Mouse (Mus musculus) hindbrain, embryonic 13.5 days (tissue): ENCODE measurements around the gene Ppib. TPM values are rescaled to one million over a fixed set of nuclear protein-coding genes. Genes with fewer than 3 reads are reported as not detected.

Experiments used
- ATAC-seq: fragments of 200-750 bp; cut with Nextera tagmentation; 2 replicates; pipeline ENCODE4 v1.8.0; 2017; ENCODE audit warnings: moderate TSS enrichment; ENCODE audit not compliant: low FRiP score
- H3K27ac ChIP-seq: fragments of 300-500 bp; sonication (generic); 2 replicates; pipeline ENCODE4 v1.5.1; 2015; ENCODE audit warnings: inconsistent platforms, mild to moderate bottlenecking, moderate library complexity
- H3K27me3 ChIP-seq: fragments of 300-500 bp; sonication (generic); 2 replicates; pipeline ENCODE4 v1.6.1; 2015; ENCODE audit warnings: mild to moderate bottlenecking, inconsistent platforms
- H3K36me3 ChIP-seq: fragments of 300-500 bp; sonication (generic); 2 replicates; pipeline ENCODE4 v1.6.1; 2015; ENCODE audit warnings: mild to moderate bottlenecking, inconsistent platforms
- H3K4me1 ChIP-seq: fragments of 300-500 bp; sonication (generic); replicated peaks from 2 replicates; pipeline ENCODE4 v1.6.1; 2015; ENCODE audit warnings: inconsistent platforms
- H3K4me2 ChIP-seq: fragments of 300-500 bp; sonication (generic); 2 replicates; pipeline ENCODE4 v1.6.1; 2015; ENCODE audit warnings: inconsistent platforms, mild to moderate bottlenecking, moderate library complexity
- H3K4me3 ChIP-seq: fragments of 300-500 bp; sonication (generic); 2 replicates; pipeline ENCODE4 v1.5.1; 2015; ENCODE audit warnings: mild to moderate bottlenecking, inconsistent platforms
- H3K9ac ChIP-seq: fragments of 300-500 bp; sonication (generic); 2 replicates; pipeline ENCODE4 v1.6.1; 2015; ENCODE audit warnings: mild to moderate bottlenecking, inconsistent platforms
- H3K9me3 ChIP-seq: fragments of 300-500 bp; sonication (generic); 2 replicates; pipeline ENCODE4 v1.6.1; 2016; ENCODE audit warnings: inconsistent platforms
- WGBS: fragments of 180-500 bp; shearing (Covaris S2); methylation state at CpG from one replicate; pipeline ENCODE4 v1.1.7; 2015; 5-methylcytosine and 5-hydroxymethylcytosine counted together
- polyA plus RNA-seq: library from polyadenylated mRNA; unstranded; fragments of >200 nt; fragmentation: Nextera tagmentation; extraction: Ambion mirVana; gene quantifications from 2 replicates; pipeline ENCODE4 v1.2.1, GENCODE M21; 2015

Ppib gene
- polyA plus RNA-seq, 1 experiment from 2014 or later, result 376 TPM

GRCm38 (mm10) chr9:66060986-66061385 is 964 bp downstream of the Ppib start:
- Histone ChIP-seq H3K4me3 (peak overlapping the region; percentile 80), H3K4me1 (peaks cover 17% of the 10 kb centered on the region), H3K4me2 (peak overlapping the region; percentile 81), H3K27ac (peak overlapping the region; percentile 36), H3K9me3 (no peaks in the 10 kb centered on the region), H3K9ac (peak overlapping the region; percentile 93), H3K27me3 (peaks cover 5% of the 10 kb centered on the region; the same call in 1 of the 2 replicates), H3K36me3 (peaks cover 34% of the 10 kb centered on the region)
- no peak for ATAC-seq
- 34% methylated on average over 4 of the region's 4 CpGs for WGBS

GRCm38 (mm10) chr9:66061656-66062055 is 1.6 kb downstream of the Ppib start:
- WGBS, result 68% methylated on average over 3 of the region's 3 CpGs
- H3K4me3 ChIP-seq, result peak overlapping the region; percentile 80

DNA sequence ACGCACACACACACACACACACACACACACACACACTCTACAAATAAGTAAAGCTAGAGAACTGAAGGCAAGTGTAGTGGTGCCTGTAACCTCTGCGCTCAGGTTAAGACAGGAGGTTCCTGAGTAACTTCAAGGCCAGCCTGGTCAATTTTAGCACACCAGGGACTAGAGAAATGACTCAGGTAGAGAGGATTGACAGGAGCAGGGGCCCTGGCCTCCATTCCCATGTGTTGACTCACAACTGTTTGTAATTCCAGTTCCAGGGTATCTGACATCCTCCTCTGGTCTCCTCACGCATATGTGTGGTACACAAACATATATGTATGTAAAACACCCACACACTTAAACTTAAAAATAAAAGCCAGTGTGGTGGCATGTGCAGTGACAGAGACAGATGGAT is 3.4 kb downstream of the Ppib start:
- Histone ChIP-seq H3K4me1 (peaks cover 23% of the 10 kb centered on the region), H3K4me3 (no peak overlapping the region), H3K27ac (no peak overlapping the region), H3K36me3 (peaks cover 52% of the 10 kb centered on the region), H3K9ac (no peak overlapping the region), H3K4me2 (no peak overlapping the region), H3K9me3 (no peaks in the 10 kb centered on the region), H3K27me3 (peaks cover 29% of the 10 kb centered on the region)
- no peak for ATAC-seq
- 97% methylated on average over 3 of the region's 3 CpGs for WGBS

More at GRCm38 (mm10) chr9:66061656-66062055, 1.6 kb downstream of the Ppib start:
- no peak for ATAC-seq
- Histone ChIP-seq H3K9me3 (no peaks in the 10 kb centered on the region), H3K9ac (peak overlapping the region; percentile 93), H3K27ac (0 out of 2 replicates have a peak overlapping the region, but pooled peaks have one; percentile 36), H3K4me1 (peaks cover 17% of the 10 kb centered on the region), H3K36me3 (peaks cover 41% of the 10 kb centered on the region), H3K4me2 (peak overlapping the region; percentile 81), H3K27me3 (peaks cover 11% of the 10 kb centered on the region)

- H3K9me3 ChIP-seq, result no peaks in the 10 kb centered on the region
- H3K27me3 ChIP-seq, result peaks cover 38% of the 10 kb centered on the region
- WGBS, result 97% methylated on average over 11 of the region's 11 CpGs
- ATAC-seq, result no peak
- H3K9ac ChIP-seq, result no peak overlapping the region
- H3K27ac ChIP-seq, result no peak overlapping the region
- no peak overlapping the region for H3K4me2 ChIP-seq
- peaks cover 52% of the 10 kb centered on the region for H3K36me3 ChIP-seq
- H3K4me1 ChIP-seq, result peaks cover 29% of the 10 kb centered on the region
- no peak overlapping the region for H3K4me3 ChIP-seq
Observed at GRCm38 (mm10) chr9:66064316-66064715, 4.3 kb downstream of the Ppib start.

- 90% methylated on average over 3 of the region's 3 CpGs for WGBS
- H3K27me3 ChIP-seq, result peaks cover 55% of the 10 kb centered on the region
- no peak overlapping the region for H3K9ac ChIP-seq
- H3K4me3 ChIP-seq, result no peak overlapping the region
- no peak overlapping the region for H3K27ac ChIP-seq
- no peak overlapping the region for H3K4me2 ChIP-seq
- H3K9me3 ChIP-seq, result no peaks in the 10 kb centered on the region
- H3K4me1 ChIP-seq, result peaks cover 20% of the 10 kb centered on the region
- peaks cover 52% of the 10 kb centered on the region for H3K36me3 ChIP-seq
- ATAC-seq, result no peak
Observed at GRCm38 (mm10) chr9:66066791-66067190, 6.8 kb downstream of the Ppib start.

DNA sequence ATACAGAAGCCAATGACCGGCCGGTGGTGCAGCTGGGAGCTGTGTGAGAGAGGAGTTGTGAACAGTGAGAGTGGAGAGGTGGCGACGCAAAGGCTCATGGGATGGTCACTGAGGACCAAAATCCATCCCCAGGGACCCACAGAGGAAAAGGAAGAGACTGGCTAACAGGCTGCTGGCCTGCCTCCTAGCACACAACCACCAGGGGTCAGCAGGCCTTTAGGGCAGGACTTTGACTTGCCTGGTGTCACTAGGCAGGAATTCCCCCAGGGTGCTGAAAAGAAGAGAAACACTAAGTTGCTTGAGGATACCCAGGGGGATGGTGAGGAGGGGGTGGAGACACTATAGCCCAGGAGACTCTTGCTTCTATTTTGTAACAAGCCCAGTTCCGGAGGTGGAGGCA is 7.5 kb downstream of the Ppib start:
- Histone ChIP-seq H3K27ac (no peak overlapping the region), H3K9ac (no peak overlapping the region), H3K4me2 (no peak overlapping the region), H3K27me3 (peaks cover 55% of the 10 kb centered on the region), H3K9me3 (no peaks in the 10 kb centered on the region), H3K4me1 (peaks cover 20% of the 10 kb centered on the region), H3K4me3 (no peak overlapping the region), H3K36me3 (peaks cover 49% of the 10 kb centered on the region)
- 26% methylated on average over 5 of the region's 5 CpGs for WGBS
- no peak for ATAC-seq

DNA sequence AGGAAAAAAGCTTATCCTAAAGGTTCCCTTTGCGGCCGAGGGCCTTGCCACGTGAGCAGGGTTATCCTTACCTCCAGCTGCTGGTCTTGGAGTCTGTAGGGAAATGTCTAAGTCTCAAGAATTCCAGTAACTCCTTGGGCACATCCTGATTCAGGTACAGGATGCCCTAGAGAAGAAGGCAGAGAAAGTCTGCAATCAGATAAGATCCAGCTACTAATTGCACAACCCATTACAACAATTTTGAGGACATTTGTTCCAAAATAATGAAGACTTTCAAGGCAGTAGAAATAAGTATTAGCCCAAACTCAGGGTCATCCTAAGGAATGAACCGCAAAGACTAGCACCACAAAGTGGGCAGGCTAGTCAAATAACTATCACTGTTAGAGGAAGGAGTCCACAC is 8.0 kb downstream of the Ppib start:
- WGBS, result 67% methylated on average over 4 of the region's 4 CpGs
- peaks cover 55% of the 10 kb centered on the region for H3K27me3 ChIP-seq
- no peak overlapping the region for H3K4me2 ChIP-seq
- H3K9ac ChIP-seq, result no peak overlapping the region
- H3K9me3 ChIP-seq, result no peaks in the 10 kb centered on the region
- no peak overlapping the region for H3K4me3 ChIP-seq
- ATAC-seq, result no peak
- H3K27ac ChIP-seq, result no peak overlapping the region
- peaks cover 20% of the 10 kb centered on the region for H3K4me1 ChIP-seq
- peaks cover 44% of the 10 kb centered on the region for H3K36me3 ChIP-seq

DNA sequence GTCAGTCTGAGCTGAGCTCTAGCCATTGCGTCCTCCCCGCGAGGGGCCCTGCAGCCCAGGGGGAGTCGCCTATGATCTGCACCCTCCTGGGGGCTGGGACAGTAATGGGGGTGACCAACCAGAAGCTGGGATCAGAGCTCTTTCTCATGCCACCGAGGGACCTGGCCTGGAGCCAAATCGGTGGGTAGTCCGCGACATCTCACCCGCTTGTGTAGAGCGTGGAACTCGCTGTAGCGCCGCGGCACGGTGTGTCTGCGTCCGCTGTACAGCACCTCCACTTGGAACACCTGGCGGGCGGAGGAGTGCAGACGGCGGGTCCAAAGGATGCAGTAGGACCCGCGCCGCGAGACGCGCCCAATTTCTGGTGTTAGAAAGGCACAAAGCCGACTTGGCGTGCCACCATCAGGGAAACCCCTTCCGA is 9.0 kb downstream of the Ppib start:
- H3K4me2 ChIP-seq, result peak overlapping the region; percentile 75
- peaks cover 20% of the 10 kb centered on the region for H3K4me1 ChIP-seq
- H3K27ac ChIP-seq, result no peak overlapping the region
- H3K27me3 ChIP-seq, result peaks cover 55% of the 10 kb centered on the region
- peak; percentile 65 for ATAC-seq
- H3K36me3 ChIP-seq, result peaks cover 35% of the 10 kb centered on the region
- peak overlapping the region; percentile 52 for H3K4me3 ChIP-seq
- H3K9me3 ChIP-seq, result no peaks in the 10 kb centered on the region
- 2% methylated on average over 30 of the region's 30 CpGs for WGBS
- H3K9ac ChIP-seq, result peak overlapping the region; percentile 78

GRCm38 (mm10) chr9:66069583-66069982 is 9.6 kb downstream of the Ppib start, which contains the start of gene Snx22:
Gene Snx22, minus strand, starts transcription at chr9:66069719.
- peak; percentile 85 for ATAC-seq
- Histone ChIP-seq H3K9ac (peak within 1 kb of the TSS; percentile 78), H3K27ac (no peak within 1 kb of the TSS), H3K9me3 (no peaks in the 10 kb centered on the region), H3K4me1 (peaks cover 20% of the 10 kb centered on the region), H3K4me3 (peak within 1 kb of the TSS; percentile 52), H3K36me3 (peaks cover 29% of the 10 kb centered on the region), H3K27me3 (peaks cover 55% of the 10 kb centered on the region), H3K4me2 (peak within 1 kb of the TSS; percentile 75)
- WGBS, result 1% methylated on average over 22 of the region's 22 CpGs

- no peak for ATAC-seq
- H3K36me3 ChIP-seq, result peaks cover 27% of the 10 kb centered on the region
- no peak overlapping the region for H3K9ac ChIP-seq
- no peak overlapping the region for H3K4me3 ChIP-seq
- H3K4me1 ChIP-seq, result peaks cover 20% of the 10 kb centered on the region
- WGBS, result 92% methylated on average over 5 of the region's 5 CpGs
- no peak overlapping the region for H3K27ac ChIP-seq
- no peak overlapping the region for H3K4me2 ChIP-seq
- H3K9me3 ChIP-seq, result no peaks in the 10 kb centered on the region
- H3K27me3 ChIP-seq, result peaks cover 55% of the 10 kb centered on the region
Observed at GRCm38 (mm10) chr9:66070151-66070550, 10.1 kb downstream of the Ppib start.

- 0 out of 2 replicates have a peak, but pooled peaks cover under 1% of the 10 kb centered on the region for H3K36me3 ChIP-seq
- H3K9me3 ChIP-seq, result no peaks in the 10 kb centered on the region
- H3K4me2 ChIP-seq, result no peak overlapping the region
- peaks cover 36% of the 10 kb centered on the region for H3K27me3 ChIP-seq
- no peak for ATAC-seq
- peaks cover 15% of the 10 kb centered on the region for H3K4me1 ChIP-seq
- no peak overlapping the region for H3K9ac ChIP-seq
- H3K4me3 ChIP-seq, result no peak overlapping the region
- WGBS, result 90% methylated on average over 7 of the region's 7 CpGs
- no peak overlapping the region for H3K27ac ChIP-seq
Observed at GRCm38 (mm10) chr9:66072754-66073153, 12.7 kb downstream of the Ppib start.

DNA sequence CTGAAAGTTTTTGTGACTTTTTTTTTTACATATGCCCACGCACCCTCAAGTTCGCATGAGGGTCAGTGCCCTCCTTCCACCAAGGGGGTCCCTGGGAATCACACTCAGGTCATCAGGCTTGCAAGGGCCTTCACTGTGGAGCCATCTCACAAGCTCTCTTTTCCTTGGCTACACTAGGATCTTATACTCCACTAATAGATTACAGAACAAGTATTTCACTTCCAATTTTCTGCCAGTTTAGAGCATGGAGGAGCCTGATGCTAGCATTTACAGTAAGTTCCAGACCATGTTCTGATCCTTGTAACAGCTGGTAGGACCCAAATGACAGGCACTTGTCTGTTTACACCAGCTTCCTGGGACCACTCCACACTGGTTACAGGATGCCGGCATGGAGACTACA is 18.1 kb downstream of the Ppib start:
- Histone ChIP-seq H3K36me3 (no peaks in the 10 kb centered on the region), H3K4me1 (peaks cover 7% of the 10 kb centered on the region), H3K27me3 (0 out of 2 replicates have a peak, but pooled peaks cover 5% of the 10 kb centered on the region), H3K27ac (no peak overlapping the region; the same call in 1 of the 2 replicates), H3K9me3 (no peaks in the 10 kb centered on the region), H3K4me3 (no peak overlapping the region), H3K4me2 (peak overlapping the region; percentile 30; the same call in 1 of the 2 replicates), H3K9ac (peak overlapping the region; percentile 29; the same call in 1 of the 2 replicates)
- WGBS, result 71% methylated on average over 3 of the region's 3 CpGs
- no peak for ATAC-seq

DNA sequence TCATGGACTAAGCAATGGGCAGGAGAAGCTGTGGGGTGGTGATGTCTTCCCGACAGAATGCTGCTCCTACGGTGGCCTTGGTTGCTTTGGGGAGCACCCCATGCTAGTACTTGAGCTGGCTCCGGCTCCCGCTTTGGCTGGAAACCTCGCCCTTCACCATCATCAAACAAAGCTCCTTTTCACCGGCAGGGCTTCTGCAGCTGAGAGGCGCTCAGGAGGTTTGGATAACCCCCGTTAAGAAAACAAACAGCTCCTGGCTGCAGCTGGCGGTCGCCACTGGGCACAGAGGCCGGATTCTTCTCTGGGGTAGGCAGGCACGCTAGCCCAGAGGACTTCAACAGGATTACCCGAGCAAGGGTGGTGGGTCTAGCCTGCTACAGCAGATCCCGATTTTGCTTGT is 18.5 kb downstream of the Ppib start:
- Histone ChIP-seq H3K4me3 (no peak overlapping the region), H3K4me2 (peak overlapping the region; percentile 30; the same call in 1 of the 2 replicates), H3K4me1 (peaks cover 7% of the 10 kb centered on the region), H3K36me3 (no peaks in the 10 kb centered on the region), H3K27me3 (0 out of 2 replicates have a peak, but pooled peaks cover 5% of the 10 kb centered on the region), H3K9me3 (no peaks in the 10 kb centered on the region), H3K9ac (peak overlapping the region; percentile 29; the same call in 1 of the 2 replicates), H3K27ac (no peak overlapping the region; the same call in 1 of the 2 replicates)
- 15% methylated on average over 14 of the region's 14 CpGs for WGBS
- ATAC-seq, result no peak
